Mouse (Mus musculus): ENCODE results near the gene Ucma. TPM values are rescaled to one million over a fixed set of nuclear protein-coding genes. Genes with fewer than 3 reads are reported as not detected.

Gene Ucma
- total RNA-seq, 2 experiments from 2014 or later: 2.2 to 2.4 TPM

- no peak for DNase-seq (ENCODE audit: low spot score in 2 of 2)
Observed at GRCm38 (mm10) chr2:4998905-4999304, 23.0 kb downstream of the Ucma start.

- no peak for DNase-seq (ENCODE audit: low spot score in 2 of 2)
Observed at GRCm38 (mm10) chr2:5001266-5001665, 25.3 kb downstream of the Ucma start.

GRCm38 (mm10) chr2:5007107-5007506, 31.2 kb downstream of the Ucma start:
- no peak for DNase-seq (ENCODE audit: low spot score in 2 of 2)

- no peak for DNase-seq (ENCODE audit: low spot score in 2 of 2)
Observed at GRCm38 (mm10) chr2:5011898-5012490, 36.1 kb downstream of the Ucma start.

- DNase-seq (ENCODE audit: low spot score in 2 of 2): peak; percentile 87
Observed at GRCm38 (mm10) chr2:5012491-5013324, 36.8 kb downstream of the Ucma start, which contains the start of gene Mcm10. TSS of gene Mcm10 (minus strand) at chr2:5012791.

- DNase-seq (ENCODE audit: low spot score in 2 of 2): no peak
Observed at GRCm38 (mm10) chr2:5014616-5015015, 38.7 kb downstream of the Ucma start.

- DNase-seq (ENCODE audit: low spot score in 2 of 2): no peak
Observed at GRCm38 (mm10) chr2:5015527-5015926, 39.6 kb downstream of the Ucma start.

GRCm38 (mm10) chr2:5016922-5017321, 41.0 kb downstream of the Ucma start:
- DNase-seq (ENCODE audit: low spot score in 2 of 2): no peak

GRCm38 (mm10) chr2:5019708-5020107, 43.8 kb downstream of the Ucma start:
- DNase-seq (ENCODE audit: low spot score in 2 of 2): peak; percentile 42 to 60

- DNase-seq (ENCODE audit: low spot score in 2 of 2): no peak
Observed at GRCm38 (mm10) chr2:5023275-5023674, 47.4 kb downstream of the Ucma start.

GRCm38 (mm10) chr2:5023699-5024399, 47.9 kb downstream of the Ucma start:
- no peak for DNase-seq (ENCODE audit: low spot score in 2 of 2)

- DNase-seq (ENCODE audit: low spot score in 2 of 2): no peak
Observed at GRCm38 (mm10) chr2:5025162-5025733, 49.3 kb downstream of the Ucma start.

- no peak for DNase-seq (ENCODE audit: low spot score in 2 of 2)
Observed at GRCm38 (mm10) chr2:5027057-5027456, 51.1 kb downstream of the Ucma start.

GRCm38 (mm10) chr2:5028047-5028446, 52.1 kb downstream of the Ucma start:
- DNase-seq (ENCODE audit: low spot score in 2 of 2): no peak

GRCm38 (mm10) chr2:5029808-5030207, 53.9 kb downstream of the Ucma start:
- DNase-seq (ENCODE audit: low spot score in 2 of 2): no peak

GRCm38 (mm10) chr2:5031215-5031614, 55.3 kb downstream of the Ucma start:
- DNase-seq (ENCODE audit: low spot score in 2 of 2): peak; percentile 41 to 49

GRCm38 (mm10) chr2:5032665-5033064, 56.7 kb downstream of the Ucma start:
- no peak for DNase-seq (ENCODE audit: low spot score in 2 of 2)

- DNase-seq (ENCODE audit: low spot score in 2 of 2): no peak
Observed at GRCm38 (mm10) chr2:5033546-5034420, 57.9 kb downstream of the Ucma start.

- DNase-seq (ENCODE audit: low spot score in 2 of 2): no peak
Observed at GRCm38 (mm10) chr2:5034801-5035200, 58.9 kb downstream of the Ucma start.

- DNase-seq (ENCODE audit: low spot score in 2 of 2): no peak
Observed at GRCm38 (mm10) chr2:5035241-5035640, 59.3 kb downstream of the Ucma start.

Data from left cerebral cortex, adult 18-20 months (tissue).